8 mouse cellular contexts compared by ENCODE assay signal in the genomic region with DNA sequence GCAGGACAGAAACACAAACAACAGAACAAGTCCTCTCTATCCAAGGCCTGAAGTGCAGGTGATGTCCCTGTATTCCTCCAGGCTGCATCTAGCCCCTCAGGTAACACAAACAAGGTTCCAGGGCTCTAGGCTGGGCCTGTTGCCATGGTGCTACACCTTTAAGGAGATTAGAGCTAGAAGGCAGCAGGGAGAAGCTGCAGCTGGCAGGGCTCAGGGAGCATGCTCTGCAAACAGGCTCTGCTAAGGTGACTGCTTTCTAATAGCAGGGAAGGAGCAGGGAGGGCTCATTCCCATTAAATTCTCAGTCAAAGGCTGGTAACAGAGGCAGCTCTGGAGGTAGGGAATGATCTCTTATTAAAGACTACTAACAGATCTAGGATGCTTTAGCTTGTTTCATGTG.
DNase-seq lines count a peak whose midpoint lies in the region.

No protein-coding gene starts in this region.

- DNase-seq in embryo, embryonic 11 days = peak; percentile 12
- DNase-seq in embryo, embryonic 9.5 days (ENCODE audit: extremely low spot score) = no peak
- peak; percentile 6 for DNase-seq in left cerebral cortex, postnatal 4 days
- DNase-seq in left cerebral cortex, postnatal 10 days (ENCODE audit: extremely low spot score in 1 of 2, low spot score in 2 of 2) = no peak
- DNase-seq in heart, postnatal 4 days = peak; percentile 21
- DNase-seq in retina, postnatal 7 days (ENCODE audit: low read depth, low spot score) = peak; percentile 46
- DNase-seq in urinary bladder, postnatal 25 days (ENCODE audit: low spot score) = no peak
- no peak for DNase-seq in spleen, adult 12 weeks (ENCODE audit: low spot score)

- intact Hi-C loops in left cerebral cortex, postnatal 4 days (cut with DNase I) = no loop called here
- intact Hi-C loops in left cerebral cortex, postnatal 10 days (cut with DNase I) = loop anchor here (10.0 kb wide), 1 partner anchor 54 kb away; no protein-coding TSS in a partner anchor

Comparison
In these comparisons a context has a peak if more than half of its experiments do, and no peak if none do; other contexts are left out.
1. DNase-seq: peak in embryo, embryonic 11 days (single experiment), left cerebral cortex, postnatal 4 days (single experiment), heart, postnatal 4 days (single experiment) and retina, postnatal 7 days (single experiment); none in embryo, embryonic 9.5 days (single experiment), left cerebral cortex, postnatal 10 days (0 of 2), urinary bladder, postnatal 25 days (single experiment) and spleen, adult 12 weeks (single experiment).